Mouse (Mus musculus) G1E (cell line): ENCODE data around the gene Mbd4.

Experiments
- CTCF ChIP-seq: IDR thresholded peaks from 2 replicates; pipeline ENCODE4 v1.5.1; 2012; ENCODE audit warnings: low read depth, low read length, inconsistent platforms, mixed read lengths
- GATA1 ChIP-seq: IDR thresholded peaks from 2 replicates; pipeline ENCODE4 v1.6.1; 2012; ENCODE audit warnings: borderline replicate concordance, low read length, inconsistent platforms, mixed read lengths
- GATA2 ChIP-seq: IDR thresholded peaks from 2 replicates; pipeline ENCODE4 v1.6.1; 2012; ENCODE audit warnings: low read depth, low read length, inconsistent platforms, borderline replicate concordance

GRCm38 (mm10) chr6:115808488-115809231 lies 44.5 kb downstream of the Mbd4 start, which contains the start of gene Rpl32:
- TF ChIP-seq GATA2 (no peak), GATA1 (no peak), CTCF (no peak)
